Mouse (Mus musculus): ENCODE measurements around the gene Pip5k1b. TPM values are rescaled to one million over a fixed set of nuclear protein-coding genes. Genes with fewer than 3 reads are reported as not detected.

Pip5k1b gene
- polyA plus RNA-seq, 1 experiment from 2014 or later = 1.8 TPM

DNA sequence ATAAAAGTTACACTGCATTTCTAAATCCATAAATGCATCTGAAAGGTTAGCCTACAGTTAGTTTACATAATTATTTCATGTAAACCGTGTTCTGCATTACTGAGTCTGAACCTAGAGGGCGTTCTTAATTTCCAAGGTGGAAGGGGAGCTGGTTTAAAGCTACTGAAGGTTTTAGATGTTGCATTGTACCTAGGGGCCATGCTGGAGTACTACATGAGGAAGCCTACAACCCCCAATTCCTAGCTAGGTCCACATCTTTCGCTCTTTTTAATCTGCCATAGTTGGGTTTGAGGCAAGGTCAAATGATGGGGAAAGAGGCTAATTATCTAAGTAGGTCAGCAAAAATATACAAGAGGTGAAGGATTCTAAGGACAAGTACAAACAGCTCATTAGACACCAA, 104.0 kb downstream of the Pip5k1b start:
- Histone ChIP-seq H3K27me3 (replicated peaks; ENCODE audit: control insufficient read depth, insufficient read depth, low read length) (no peaks in the 10 kb centered on the region), H3K9ac (replicated peaks; ENCODE audit: low read depth, low read length) (no peak overlapping the region), H3K4me3 (replicated peaks; ENCODE audit: low read length) (no peak overlapping the region), H3K36me3 (ENCODE audit: control insufficient read depth, insufficient read depth) (no peaks in the 10 kb centered on the region), H3K27ac (ENCODE audit: low read length) (no peak overlapping the region; the same call in 1 of the 2 replicates), H3K9me3 (ENCODE audit: control insufficient read depth, low read length) (no peaks in the 10 kb centered on the region), H3K4me1 (replicated peaks; ENCODE audit: control insufficient read depth, insufficient read depth, low read length) (peaks cover 9% of the 10 kb centered on the region), H3K4me2 (ENCODE audit: low read length) (no peak overlapping the region)
- 84% methylated on average over 3 of the region's 3 CpGs for WGBS
- ATAC-seq = no peak

DNA sequence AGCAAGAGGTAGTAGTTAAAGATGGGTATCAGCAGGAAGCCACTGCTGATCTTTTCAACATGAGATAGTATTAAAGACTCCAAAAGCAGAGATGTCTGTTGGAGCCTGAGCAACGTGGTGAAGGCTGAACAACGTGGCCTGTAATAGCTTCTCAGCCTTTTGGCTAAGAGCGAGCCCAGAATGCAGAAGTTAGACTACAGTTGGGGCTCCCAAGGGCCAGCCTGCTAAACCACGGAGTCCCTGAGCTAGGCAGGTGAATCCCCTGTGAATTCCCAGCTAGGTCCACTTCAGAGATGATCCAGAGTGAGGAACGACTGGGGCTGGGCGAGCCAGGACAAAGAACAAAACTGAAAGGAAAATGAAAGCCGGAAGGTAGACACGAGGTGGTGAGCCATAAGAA, 104.9 kb downstream of the Pip5k1b start:
- Histone ChIP-seq H3K36me3 (ENCODE audit: control insufficient read depth, insufficient read depth) (no peaks in the 10 kb centered on the region), H3K27me3 (replicated peaks; ENCODE audit: control insufficient read depth, insufficient read depth, low read length) (no peaks in the 10 kb centered on the region), H3K4me3 (replicated peaks; ENCODE audit: low read length) (no peak overlapping the region), H3K4me1 (replicated peaks; ENCODE audit: control insufficient read depth, insufficient read depth, low read length) (peaks cover 7% of the 10 kb centered on the region), H3K4me2 (ENCODE audit: low read length) (no peak overlapping the region), H3K9ac (replicated peaks; ENCODE audit: low read depth, low read length) (no peak overlapping the region), H3K9me3 (ENCODE audit: control insufficient read depth, low read length) (no peaks in the 10 kb centered on the region), H3K27ac (ENCODE audit: low read length) (no peak overlapping the region)
- 94% methylated on average over 8 of the region's 8 CpGs for WGBS
- no peak for ATAC-seq

DNA sequence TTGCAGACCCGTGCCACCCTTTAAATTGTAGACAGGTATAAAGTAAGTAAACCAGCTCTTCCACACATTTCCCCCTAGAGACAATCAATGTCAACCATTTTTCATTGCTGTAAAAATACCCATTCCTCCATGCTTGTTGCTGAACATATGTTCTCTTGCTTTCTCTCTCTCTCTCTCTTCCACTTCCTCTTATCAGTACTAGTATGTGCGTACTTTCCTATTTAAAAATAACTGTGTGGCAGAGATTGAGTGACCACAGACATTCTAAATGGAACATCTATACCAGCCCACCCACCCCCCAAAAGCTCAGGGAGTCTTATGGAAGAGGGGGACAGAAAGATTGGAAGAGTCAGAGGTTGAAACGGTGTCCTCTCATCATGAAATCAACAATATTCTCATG, 111.3 kb downstream of the Pip5k1b start:
- H3K27me3 ChIP-seq (replicated peaks; ENCODE audit: control insufficient read depth, insufficient read depth, low read length) = no peaks in the 10 kb centered on the region
- no peaks in the 10 kb centered on the region for H3K9me3 ChIP-seq (ENCODE audit: control insufficient read depth, low read length)
- no peak overlapping the region for H3K4me3 ChIP-seq (replicated peaks; ENCODE audit: low read length)
- no peak overlapping the region for H3K4me2 ChIP-seq (ENCODE audit: low read length)
- H3K27ac ChIP-seq (ENCODE audit: low read length) = no peak overlapping the region
- no peaks in the 10 kb centered on the region for H3K4me1 ChIP-seq (replicated peaks; ENCODE audit: control insufficient read depth, insufficient read depth, low read length)
- ATAC-seq = no peak
- no peak overlapping the region for H3K9ac ChIP-seq (replicated peaks; ENCODE audit: low read depth, low read length)
- H3K36me3 ChIP-seq (ENCODE audit: control insufficient read depth, insufficient read depth) = no peaks in the 10 kb centered on the region
- 94% methylated on average over 3 of the region's 3 CpGs for WGBS

GRCm38 (mm10) chr19:24439715-24440114, 116.0 kb downstream of the Pip5k1b start:
- Histone ChIP-seq H3K4me3 (replicated peaks; ENCODE audit: low read length) (no peak overlapping the region), H3K27ac (ENCODE audit: low read length) (no peak overlapping the region), H3K9ac (replicated peaks; ENCODE audit: low read depth, low read length) (no peak overlapping the region), H3K4me2 (ENCODE audit: low read length) (no peak overlapping the region), H3K36me3 (ENCODE audit: control insufficient read depth, insufficient read depth) (no peaks in the 10 kb centered on the region), H3K27me3 (replicated peaks; ENCODE audit: control insufficient read depth, insufficient read depth, low read length) (no peaks in the 10 kb centered on the region), H3K4me1 (replicated peaks; ENCODE audit: control insufficient read depth, insufficient read depth, low read length) (no peaks in the 10 kb centered on the region), H3K9me3 (ENCODE audit: control insufficient read depth, low read length) (no peaks in the 10 kb centered on the region)
- no peak for ATAC-seq
- 59% methylated on average over 4 of the region's 4 CpGs for WGBS

- no peak overlapping the region for H3K27ac ChIP-seq (ENCODE audit: low read length)
- H3K36me3 ChIP-seq (ENCODE audit: control insufficient read depth, insufficient read depth) = no peaks in the 10 kb centered on the region
- no peak overlapping the region for H3K4me3 ChIP-seq (replicated peaks; ENCODE audit: low read length)
- H3K9ac ChIP-seq (replicated peaks; ENCODE audit: low read depth, low read length) = no peak overlapping the region
- no peak for ATAC-seq
- H3K4me1 ChIP-seq (replicated peaks; ENCODE audit: control insufficient read depth, insufficient read depth, low read length) = no peaks in the 10 kb centered on the region
- WGBS = 87% methylated on average over 6 of the region's 6 CpGs
- no peaks in the 10 kb centered on the region for H3K27me3 ChIP-seq (replicated peaks; ENCODE audit: control insufficient read depth, insufficient read depth, low read length)
- H3K4me2 ChIP-seq (ENCODE audit: low read length) = no peak overlapping the region
- H3K9me3 ChIP-seq (ENCODE audit: control insufficient read depth, low read length) = no peaks in the 10 kb centered on the region
Measured at GRCm38 (mm10) chr19:24434291-24434690, 121.4 kb downstream of the Pip5k1b start.

DNA sequence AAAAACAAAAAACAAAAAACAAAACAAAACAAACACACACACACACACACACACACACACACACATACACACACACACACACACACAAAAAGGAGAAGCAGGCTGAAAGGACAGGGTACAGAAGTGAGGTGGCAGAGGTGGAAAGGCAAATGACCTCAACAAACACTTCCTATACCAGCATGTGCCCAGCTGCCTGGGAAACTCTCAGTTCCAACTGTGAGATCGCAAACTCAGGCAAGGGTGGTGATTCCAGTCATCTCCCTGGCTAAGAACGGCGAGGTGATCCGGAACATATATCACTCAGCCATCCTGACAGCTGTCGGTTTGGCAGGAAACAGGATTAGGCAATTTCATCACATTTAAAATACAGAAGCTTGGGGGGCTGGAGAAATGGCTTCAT, 123.2 kb downstream of the Pip5k1b start:
- Histone ChIP-seq H3K36me3 (ENCODE audit: control insufficient read depth, insufficient read depth) (no peaks in the 10 kb centered on the region), H3K27me3 (replicated peaks; ENCODE audit: control insufficient read depth, insufficient read depth, low read length) (no peaks in the 10 kb centered on the region), H3K27ac (ENCODE audit: low read length) (no peak overlapping the region), H3K4me3 (replicated peaks; ENCODE audit: low read length) (no peak overlapping the region), H3K9ac (replicated peaks; ENCODE audit: low read depth, low read length) (no peak overlapping the region), H3K4me2 (ENCODE audit: low read length) (no peak overlapping the region), H3K4me1 (replicated peaks; ENCODE audit: control insufficient read depth, insufficient read depth, low read length) (no peaks in the 10 kb centered on the region), H3K9me3 (ENCODE audit: control insufficient read depth, low read length) (no peaks in the 10 kb centered on the region)
- 81% methylated on average over 5 of the region's 5 CpGs for WGBS
- ATAC-seq = no peak

DNA sequence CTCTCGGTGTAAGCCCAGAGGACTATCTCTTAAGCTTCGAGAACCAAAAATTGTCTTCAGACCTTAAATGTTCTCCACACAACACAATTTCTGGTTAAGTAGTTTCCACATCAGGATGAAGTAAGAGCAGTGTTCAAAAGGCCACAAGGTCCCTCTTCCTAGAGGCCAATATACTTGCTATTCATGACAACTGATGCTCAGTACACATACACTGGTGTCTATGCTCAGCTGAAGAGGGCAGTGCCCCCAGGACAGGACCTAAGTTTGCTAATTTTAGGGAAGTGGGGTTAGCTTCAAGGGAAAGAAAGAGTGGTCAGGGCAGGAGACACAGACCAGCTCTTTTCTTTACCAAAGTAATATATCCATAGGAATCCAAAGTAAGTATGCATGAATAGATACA, 124.3 kb downstream of the Pip5k1b start:
- no peaks in the 10 kb centered on the region for H3K27me3 ChIP-seq (replicated peaks; ENCODE audit: control insufficient read depth, insufficient read depth, low read length)
- H3K27ac ChIP-seq (ENCODE audit: low read length) = no peak overlapping the region
- H3K9me3 ChIP-seq (ENCODE audit: control insufficient read depth, low read length) = no peaks in the 10 kb centered on the region
- no peak overlapping the region for H3K4me3 ChIP-seq (replicated peaks; ENCODE audit: low read length)
- no peaks in the 10 kb centered on the region for H3K4me1 ChIP-seq (replicated peaks; ENCODE audit: control insufficient read depth, insufficient read depth, low read length)
- H3K9ac ChIP-seq (replicated peaks; ENCODE audit: low read depth, low read length) = no peak overlapping the region
- no peak for ATAC-seq
- H3K4me2 ChIP-seq (ENCODE audit: low read length) = no peak overlapping the region
- no peaks in the 10 kb centered on the region for H3K36me3 ChIP-seq (ENCODE audit: control insufficient read depth, insufficient read depth)
- 95% methylated on average over 2 of the region's 2 CpGs for WGBS

GRCm38 (mm10) chr19:24428011-24428410, 127.7 kb downstream of the Pip5k1b start:
- Histone ChIP-seq H3K9me3 (ENCODE audit: control insufficient read depth, low read length) (no peaks in the 10 kb centered on the region), H3K4me3 (replicated peaks; ENCODE audit: low read length) (no peak overlapping the region), H3K9ac (replicated peaks; ENCODE audit: low read depth, low read length) (no peak overlapping the region), H3K4me1 (replicated peaks; ENCODE audit: control insufficient read depth, insufficient read depth, low read length) (no peaks in the 10 kb centered on the region), H3K4me2 (ENCODE audit: low read length) (no peak overlapping the region), H3K27me3 (replicated peaks; ENCODE audit: control insufficient read depth, insufficient read depth, low read length) (no peaks in the 10 kb centered on the region), H3K27ac (ENCODE audit: low read length) (no peak overlapping the region), H3K36me3 (ENCODE audit: control insufficient read depth, insufficient read depth) (no peaks in the 10 kb centered on the region)
- 96% methylated on average over 3 of the region's 3 CpGs for WGBS
- no peak for ATAC-seq

DNA sequence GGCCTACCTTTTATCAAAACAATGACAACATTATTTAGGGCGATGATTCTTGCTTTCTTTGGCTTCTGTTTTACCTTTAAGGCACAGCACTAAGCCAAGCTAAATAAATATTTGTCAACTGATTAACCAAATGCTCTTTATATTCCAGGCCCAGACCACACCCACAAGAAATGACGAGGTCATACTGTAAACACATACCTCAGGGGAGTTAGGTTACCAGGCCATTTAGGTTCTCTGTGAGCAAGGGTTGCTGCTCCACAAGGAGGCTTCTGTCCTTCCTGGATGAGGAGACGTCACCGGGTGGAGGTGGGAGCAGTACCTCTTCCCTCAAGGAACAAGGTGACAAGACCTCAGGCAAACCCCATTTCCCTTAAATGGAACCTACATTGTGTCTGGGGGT, 128.4 kb downstream of the Pip5k1b start:
- H3K4me2 ChIP-seq (ENCODE audit: low read length) = no peak overlapping the region
- ATAC-seq = no peak

DNA sequence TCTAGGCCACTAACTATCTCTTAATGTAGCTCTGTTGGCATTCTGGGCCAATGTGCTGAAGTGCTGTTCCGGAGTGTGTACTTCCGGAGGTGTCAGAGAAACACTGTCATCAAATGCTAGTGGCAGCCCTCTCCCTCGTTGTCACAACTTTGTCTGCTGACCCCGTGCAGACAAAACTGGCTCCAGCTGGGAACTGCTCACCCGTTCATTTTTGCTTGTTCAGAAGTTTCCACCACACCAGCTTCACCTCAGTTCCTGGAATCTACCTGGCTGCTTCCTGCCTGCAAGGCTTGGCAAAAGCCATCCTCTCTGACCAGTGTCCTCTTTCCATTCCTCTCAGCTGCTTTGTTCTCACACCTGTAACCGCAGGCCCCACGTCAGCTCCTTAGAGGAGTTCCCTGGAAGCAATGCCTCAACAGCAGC, 128.9 kb downstream of the Pip5k1b start:
- Histone ChIP-seq H3K4me1 (replicated peaks; ENCODE audit: control insufficient read depth, insufficient read depth, low read length) (no peaks in the 10 kb centered on the region), H3K4me2 (ENCODE audit: low read length) (no peak overlapping the region), H3K9me3 (ENCODE audit: control insufficient read depth, low read length) (no peaks in the 10 kb centered on the region), H3K36me3 (ENCODE audit: control insufficient read depth, insufficient read depth) (no peaks in the 10 kb centered on the region), H3K27me3 (replicated peaks; ENCODE audit: control insufficient read depth, insufficient read depth, low read length) (no peaks in the 10 kb centered on the region), H3K4me3 (replicated peaks; ENCODE audit: low read length) (no peak overlapping the region), H3K27ac (ENCODE audit: low read length) (no peak overlapping the region), H3K9ac (replicated peaks; ENCODE audit: low read depth, low read length) (no peak overlapping the region)
- no peak for ATAC-seq
- 85% methylated on average over 7 of the region's 7 CpGs for WGBS

More for the DNA sequence above, 128.4 kb downstream of the Pip5k1b start:
- no peaks in the 10 kb centered on the region for H3K4me1 ChIP-seq (replicated peaks; ENCODE audit: control insufficient read depth, insufficient read depth, low read length)
- H3K27ac ChIP-seq (ENCODE audit: low read length) = no peak overlapping the region
- H3K9me3 ChIP-seq (ENCODE audit: control insufficient read depth, low read length) = no peaks in the 10 kb centered on the region
- WGBS = 78% methylated on average over 4 of the region's 4 CpGs
- H3K4me3 ChIP-seq (replicated peaks; ENCODE audit: low read length) = no peak overlapping the region
- no peak overlapping the region for H3K9ac ChIP-seq (replicated peaks; ENCODE audit: low read depth, low read length)
- no peaks in the 10 kb centered on the region for H3K36me3 ChIP-seq (ENCODE audit: control insufficient read depth, insufficient read depth)
- no peaks in the 10 kb centered on the region for H3K27me3 ChIP-seq (replicated peaks; ENCODE audit: control insufficient read depth, insufficient read depth, low read length)

Data from forebrain, embryonic 16.5 days (tissue).